Mouse (Mus musculus) granulocyte monocyte progenitor cell, adult 5-6 weeks (primary cell): ENCODE measurements at regions not wholly inside any gene's neighbourhood (a gene's known extent, or its start where the extent isn't known, plus 50 kb on each side); places are given as distances from the start of the nearest gene placed in this dataset.

Experiments used
- ATAC-seq: replicated peaks from 2 replicates; pipeline ENCODE4 v1.8.0; 2016; ENCODE audit warnings: mild to moderate bottlenecking, moderate TSS enrichment, inconsistent platforms; ENCODE audit not compliant: poor library complexity, severe bottlenecking

GRCm38 (mm10) chr4:71259897-71260296 lies 497.9 kb downstream of the Gm11232 start:
- peak; percentile 81 for ATAC-seq

DNA sequence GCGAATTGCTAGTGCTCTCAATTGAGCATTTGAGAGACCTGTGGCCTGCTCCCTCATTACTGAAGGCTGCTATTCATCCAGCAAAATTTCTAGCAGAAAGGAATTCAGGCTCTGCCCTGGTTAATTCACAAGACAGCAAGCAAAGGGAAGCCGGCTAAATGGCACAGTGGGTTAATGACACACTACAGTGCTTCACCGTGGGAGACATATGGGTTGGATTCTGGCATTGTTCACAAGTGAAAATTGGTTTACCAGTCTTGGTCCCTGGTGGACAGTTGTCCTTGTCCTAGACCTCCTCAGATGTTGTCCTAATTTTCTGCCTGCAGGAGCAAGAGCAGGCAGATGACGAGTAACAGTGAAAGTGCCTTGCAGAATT lies 527.3 kb downstream of the Gm11232 start:
- no peak for ATAC-seq

- no peak for ATAC-seq
Measured at GRCm38 (mm10) chr4:71229796-71230496, 527.8 kb downstream of the Gm11232 start.

DNA sequence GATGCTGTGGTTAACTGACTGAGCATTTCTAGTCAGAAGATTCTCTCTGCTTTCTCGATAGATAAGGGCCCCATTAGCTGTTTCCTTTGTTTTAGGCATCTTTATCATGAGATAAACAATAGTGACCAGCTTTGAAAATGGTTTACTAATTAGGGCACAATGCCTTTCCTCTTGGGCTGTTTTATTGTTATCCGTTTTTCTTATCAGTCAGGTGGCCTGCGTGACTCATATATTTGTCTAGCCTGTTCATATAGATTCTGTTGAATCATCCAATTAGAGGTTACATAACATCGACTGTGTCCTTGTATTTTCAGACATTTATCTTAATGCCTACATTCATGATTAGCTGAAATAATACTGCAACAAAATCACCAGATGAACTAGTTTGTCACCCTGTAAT lies 531.1 kb downstream of the Gm11232 start:
- no peak for ATAC-seq

- no peak for ATAC-seq
Measured at GRCm38 (mm10) chr4:71218060-71218459, 539.7 kb downstream of the Gm11232 start.

DNA sequence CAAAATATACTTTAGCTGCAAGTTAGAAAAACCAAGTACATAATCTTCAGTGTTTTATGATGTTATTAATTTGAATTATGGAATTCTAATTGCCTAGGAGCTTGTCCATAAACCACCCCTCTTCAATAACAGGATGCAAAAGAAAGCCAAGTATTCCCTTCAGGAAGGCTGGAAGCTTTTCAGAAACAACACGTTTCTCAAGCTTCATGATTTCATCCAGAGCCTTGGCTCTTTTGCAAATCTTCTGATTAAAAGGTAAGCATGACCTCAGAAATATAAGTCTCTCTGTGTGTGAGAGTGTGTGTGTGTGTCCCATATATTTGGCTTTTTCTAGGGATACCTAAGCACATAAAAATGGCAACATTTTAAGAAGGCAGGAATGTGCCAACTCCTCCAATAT lies 570.0 kb downstream of the Gm11232 start:
- ATAC-seq = no peak

DNA sequence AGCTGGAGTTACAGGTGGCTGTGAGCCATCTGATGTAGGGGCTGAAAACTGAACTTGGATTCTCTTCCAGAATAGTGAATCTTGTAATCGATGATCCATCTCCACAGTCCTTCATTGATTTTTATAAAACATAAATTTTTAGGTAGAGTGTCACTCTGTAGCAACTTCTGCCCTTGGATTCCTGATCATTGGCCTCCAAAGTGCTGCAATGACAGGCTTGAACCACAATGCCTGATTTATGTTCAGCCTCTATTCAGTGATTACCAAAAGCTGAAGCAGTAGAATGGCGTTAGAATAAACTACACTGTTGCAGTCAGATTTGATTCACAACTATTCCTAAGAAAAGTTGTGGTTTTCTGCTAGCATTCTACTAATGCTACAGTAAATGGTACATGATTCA lies 580.1 kb downstream of the Gm11232 start:
- ATAC-seq = no peak

DNA sequence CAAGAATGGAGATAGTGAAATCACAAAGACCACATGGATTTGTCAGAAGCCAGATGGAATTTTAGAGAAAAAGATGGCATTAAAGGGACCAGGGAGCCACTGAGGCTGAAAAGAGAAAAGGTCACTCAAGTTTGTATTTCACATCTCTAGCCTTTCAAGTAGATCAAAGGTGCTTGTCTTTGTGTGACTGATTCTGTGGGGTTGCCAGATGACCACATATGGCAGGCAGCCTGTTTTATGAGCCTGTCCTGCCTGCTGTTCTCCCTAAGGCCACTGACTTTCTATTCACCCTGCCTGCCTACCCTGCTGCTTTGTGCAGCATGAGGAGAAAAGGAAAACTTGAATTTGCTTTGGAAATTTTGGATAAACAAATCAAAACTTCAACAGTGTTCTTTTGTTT lies 592.0 kb downstream of the Gm11232 start:
- ATAC-seq = no peak

DNA sequence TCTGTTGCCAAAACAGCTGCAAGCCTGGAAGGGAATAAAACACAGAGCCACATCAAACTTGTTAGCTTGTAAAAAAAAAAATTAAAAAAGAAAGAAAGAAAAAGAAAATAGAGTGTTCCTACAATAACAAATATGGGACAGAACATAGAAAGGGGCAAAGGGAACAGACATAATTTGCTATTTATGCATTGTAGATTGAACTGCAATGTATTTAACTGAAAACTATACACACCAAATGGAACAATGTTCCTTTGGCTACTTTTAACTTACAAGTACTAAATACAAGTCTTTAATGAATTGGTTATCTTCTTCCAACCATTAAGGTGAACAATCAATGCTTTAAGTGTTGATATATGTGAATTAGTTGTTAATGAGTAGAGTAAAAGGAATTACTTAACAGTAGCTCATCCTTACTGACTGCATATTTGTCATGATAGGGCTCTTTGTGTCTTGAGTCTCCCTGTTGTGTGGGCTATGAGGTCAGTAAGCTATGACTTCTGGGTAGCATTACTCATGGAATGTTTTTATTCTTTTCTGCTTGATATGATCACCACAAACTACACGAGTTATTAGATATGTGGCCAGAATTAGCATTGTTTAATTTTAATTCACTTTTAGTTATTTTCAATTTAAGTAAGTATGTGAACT lies 597.0 kb upstream of the Megf9 start:
- no peak for ATAC-seq

DNA sequence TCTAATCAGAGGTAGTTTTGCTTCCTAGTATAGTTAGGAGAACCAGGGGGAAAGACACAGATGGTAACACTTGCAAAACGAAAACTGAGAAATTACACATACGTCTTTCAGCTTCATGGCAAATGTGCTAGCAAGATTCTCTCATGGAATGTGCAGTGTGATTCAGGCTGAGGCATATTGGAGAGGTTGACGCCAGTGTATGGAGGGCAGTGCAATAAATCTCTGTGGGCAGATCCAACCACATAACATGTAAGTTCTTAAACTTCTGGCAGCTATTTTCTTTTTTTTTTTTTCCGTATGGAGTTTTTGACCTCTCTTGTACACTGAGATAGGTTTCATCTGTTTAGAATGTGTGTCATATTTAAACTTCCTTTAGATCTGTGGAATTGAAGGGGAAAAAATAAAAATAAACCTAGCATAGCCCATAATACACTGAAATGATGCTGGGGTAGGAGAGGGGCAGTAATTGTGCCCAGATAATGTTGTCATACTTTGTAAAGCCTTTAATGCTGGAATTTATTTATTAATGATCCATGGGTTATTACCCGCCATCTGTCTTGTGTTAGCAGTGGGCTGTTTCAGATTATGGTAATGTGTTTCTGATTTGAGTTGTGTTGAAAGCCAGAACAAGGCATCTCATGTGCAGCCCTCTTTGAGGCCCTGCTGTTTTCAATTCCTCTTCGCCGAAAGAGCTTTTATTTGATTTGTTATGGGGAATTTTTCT lies 596.3 kb upstream of the Megf9 start:
- ATAC-seq = no peak

GRCm38 (mm10) chr4:71129306-71129705 lies 594.5 kb upstream of the Megf9 start:
- no peak for ATAC-seq
